Mouse (Mus musculus): ENCODE results near the gene Rasgrf1.
"Not testable (repeated sequence)": the region's sequence is repeated elsewhere in the genome, so short reads cannot be mapped to it uniquely, and the experiment has no call there.

The Rasgrf1 gene

DNA sequence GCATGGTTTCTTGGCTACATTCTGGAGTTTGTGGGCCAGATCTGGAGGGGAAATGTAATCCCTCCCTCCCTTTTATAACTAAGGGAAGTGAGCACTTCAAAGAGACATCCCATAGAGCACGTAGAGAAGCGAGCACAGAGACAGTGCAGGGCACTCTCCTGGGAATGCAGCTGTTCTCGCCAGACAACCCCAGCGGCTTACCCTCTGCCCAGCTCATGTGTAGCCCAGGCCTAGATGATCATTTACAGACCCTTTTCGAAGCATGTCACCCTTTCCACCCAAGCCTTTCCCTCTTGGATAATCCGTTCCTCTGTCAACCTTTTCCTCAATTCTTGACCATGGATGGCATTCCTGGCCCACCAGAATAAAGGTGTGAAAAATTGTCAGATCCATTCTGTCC is 106.5 kb downstream of the Rasgrf1 start:
- no peaks in the 10 kb centered on the region for H3K27me3 ChIP-seq (ENCODE audit: control insufficient read depth, insufficient read depth, low read length, poor library complexity, severe bottlenecking)
- no peaks in the 10 kb centered on the region for H3K36me3 ChIP-seq (ENCODE audit: control insufficient read depth, insufficient read depth, low read length, poor library complexity, severe bottlenecking)
- DNase-seq (ENCODE audit: low read depth, low spot score), result no peak

DNA sequence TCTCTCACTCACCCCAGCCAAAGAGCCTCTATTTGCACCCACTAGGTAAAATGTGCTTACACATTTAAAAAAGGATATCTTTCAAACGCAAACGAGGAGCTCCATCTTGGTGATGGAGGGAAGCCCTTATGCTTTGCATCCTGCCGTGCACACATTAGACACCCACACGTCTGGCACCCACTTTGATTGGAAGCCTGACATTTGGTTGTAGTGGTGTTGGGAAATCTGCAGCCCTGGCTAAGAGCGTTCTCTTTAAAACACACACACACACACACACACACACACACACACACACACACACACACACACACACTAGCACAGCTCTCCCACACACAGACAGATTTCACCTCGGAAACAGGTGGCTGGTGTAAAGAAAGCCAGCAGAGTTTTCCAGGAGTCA is 111.2 kb downstream of the Rasgrf1 start:
- no peak for DNase-seq (ENCODE audit: low read depth, low spot score)
- Histone ChIP-seq H3K36me3 (ENCODE audit: control insufficient read depth, insufficient read depth, low read length, poor library complexity, severe bottlenecking) (no peaks in the 10 kb centered on the region), H3K27me3 (ENCODE audit: control insufficient read depth, insufficient read depth, low read length, poor library complexity, severe bottlenecking) (no peaks in the 10 kb centered on the region)

DNA sequence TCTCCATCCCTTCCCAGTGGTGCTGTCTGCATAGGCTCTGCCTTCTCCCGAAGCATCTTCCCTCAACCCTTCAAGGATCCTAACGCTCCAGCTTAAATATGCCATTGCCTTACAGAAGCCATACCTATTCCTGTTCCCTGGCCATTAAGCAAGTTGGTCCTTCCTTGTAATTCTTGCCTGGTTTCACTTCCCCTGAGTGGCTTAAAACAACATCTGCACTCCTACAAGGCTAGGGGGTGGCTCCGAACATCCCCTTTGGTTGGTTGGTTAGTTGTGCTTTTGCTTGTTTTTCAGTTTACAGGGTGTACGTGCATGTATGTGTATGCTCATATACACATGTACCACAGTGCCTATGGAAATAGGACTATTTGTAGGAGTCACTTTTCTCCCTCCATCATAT is 111.7 kb downstream of the Rasgrf1 start:
- peak; percentile 55 for DNase-seq (ENCODE audit: low read depth, low spot score)
- H3K27me3 ChIP-seq (ENCODE audit: control insufficient read depth, insufficient read depth, low read length, poor library complexity, severe bottlenecking), result no peaks in the 10 kb centered on the region
- H3K36me3 ChIP-seq (ENCODE audit: control insufficient read depth, insufficient read depth, low read length, poor library complexity, severe bottlenecking), result no peaks in the 10 kb centered on the region

DNA sequence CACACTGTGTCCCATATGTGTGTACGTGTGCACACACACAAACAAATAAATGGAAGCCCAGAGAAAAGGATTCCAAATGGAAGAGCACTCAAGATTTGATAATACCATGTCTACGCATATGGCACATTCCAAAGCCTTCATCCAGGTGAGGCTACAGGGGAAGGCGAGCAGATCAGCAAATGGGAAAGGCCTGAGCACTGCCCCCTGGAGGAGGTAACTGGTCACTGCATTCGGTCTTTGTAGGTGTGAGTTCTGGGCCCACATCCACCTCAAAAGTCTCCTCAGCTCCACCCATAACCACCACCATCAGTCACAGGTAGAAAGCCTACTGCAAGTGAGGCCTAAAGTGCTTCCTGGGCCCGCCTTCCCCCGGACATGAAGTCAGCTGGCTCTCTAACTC is 118.0 kb downstream of the Rasgrf1 start:
- DNase-seq (ENCODE audit: low read depth, low spot score), result peak; percentile 31
- H3K27me3 ChIP-seq (ENCODE audit: control insufficient read depth, insufficient read depth, low read length, poor library complexity, severe bottlenecking), result no peaks in the 10 kb centered on the region
- H3K36me3 ChIP-seq (ENCODE audit: control insufficient read depth, insufficient read depth, low read length, poor library complexity, severe bottlenecking), result no peaks in the 10 kb centered on the region

DNA sequence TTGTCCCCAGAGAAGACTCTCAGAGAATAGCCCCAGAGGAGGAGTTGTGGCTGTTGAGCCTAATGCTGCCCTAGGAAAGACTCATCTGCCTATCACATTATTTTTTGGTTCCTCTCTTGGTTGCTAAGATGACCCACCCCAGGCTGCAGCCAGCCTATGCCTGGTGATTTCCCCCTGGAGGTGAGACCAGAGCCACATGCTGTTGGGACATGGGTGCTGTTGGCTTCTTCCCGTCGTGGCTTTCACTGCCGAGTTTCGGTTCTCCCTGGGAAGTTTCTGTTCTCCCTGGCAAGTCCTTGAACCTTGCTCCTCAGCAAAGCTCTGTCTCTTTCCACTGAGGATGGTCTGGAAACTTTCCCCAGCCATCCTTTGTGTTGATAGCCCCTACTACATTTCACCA is 124.2 kb downstream of the Rasgrf1 start:
- Histone ChIP-seq H3K27me3 (ENCODE audit: control insufficient read depth, insufficient read depth, low read length, poor library complexity, severe bottlenecking) (no peaks in the 10 kb centered on the region), H3K36me3 (ENCODE audit: control insufficient read depth, insufficient read depth, low read length, poor library complexity, severe bottlenecking) (no peaks in the 10 kb centered on the region)
- peak; percentile 8 for DNase-seq (ENCODE audit: low read depth, low spot score)

DNA sequence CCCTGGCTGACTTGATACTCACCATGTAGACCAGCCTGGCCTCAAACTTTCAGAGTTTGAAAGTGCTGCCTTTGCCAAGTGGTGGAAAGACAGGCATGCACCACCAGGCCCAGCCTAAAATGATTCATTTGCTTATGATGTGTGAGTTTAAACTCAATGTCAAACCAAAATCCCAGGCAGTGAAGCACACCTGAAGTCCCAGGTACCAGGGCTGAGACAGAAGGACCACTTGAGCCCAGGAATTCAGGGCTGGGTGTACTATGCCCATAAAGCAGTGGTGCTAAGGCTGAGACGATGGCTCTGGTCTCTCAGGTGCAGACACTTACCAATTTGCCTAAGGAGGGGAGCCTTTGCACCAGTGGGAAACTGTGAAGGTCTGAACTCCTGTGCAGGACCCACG is 125.5 kb downstream of the Rasgrf1 start:
- no peak for DNase-seq (ENCODE audit: low read depth, low spot score)
- H3K36me3 ChIP-seq (ENCODE audit: control insufficient read depth, insufficient read depth, low read length, poor library complexity, severe bottlenecking), result no peaks in the 10 kb centered on the region

DNA sequence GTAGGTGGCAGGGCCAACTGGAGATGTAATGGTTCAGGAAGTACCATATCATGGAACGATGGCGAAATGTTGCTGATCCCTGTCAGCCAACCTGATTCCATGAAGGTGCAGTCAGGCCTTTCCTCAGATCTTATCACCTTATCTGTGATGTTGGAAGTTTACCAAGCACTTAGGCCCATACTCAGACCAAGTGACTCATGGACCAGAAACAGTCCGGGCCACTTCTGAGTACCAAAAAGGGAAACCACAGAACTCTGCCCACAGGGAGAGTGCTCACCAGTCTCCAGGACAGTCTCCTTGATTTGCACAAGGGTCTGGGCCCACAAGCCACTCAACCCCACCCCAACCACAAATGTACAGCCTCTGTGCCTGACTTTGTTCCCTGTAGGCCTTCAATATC is 126.1 kb downstream of the Rasgrf1 start:
- H3K27me3 ChIP-seq (ENCODE audit: control insufficient read depth, insufficient read depth, low read length, poor library complexity, severe bottlenecking), result no peaks in the 10 kb centered on the region
- H3K36me3 ChIP-seq (ENCODE audit: control insufficient read depth, insufficient read depth, low read length, poor library complexity, severe bottlenecking), result no peaks in the 10 kb centered on the region
- no peak for DNase-seq (ENCODE audit: low read depth, low spot score)

More for the DNA sequence above, 125.5 kb downstream of the Rasgrf1 start:
- no peaks in the 10 kb centered on the region for H3K27me3 ChIP-seq (ENCODE audit: control insufficient read depth, insufficient read depth, low read length, poor library complexity, severe bottlenecking)

DNA sequence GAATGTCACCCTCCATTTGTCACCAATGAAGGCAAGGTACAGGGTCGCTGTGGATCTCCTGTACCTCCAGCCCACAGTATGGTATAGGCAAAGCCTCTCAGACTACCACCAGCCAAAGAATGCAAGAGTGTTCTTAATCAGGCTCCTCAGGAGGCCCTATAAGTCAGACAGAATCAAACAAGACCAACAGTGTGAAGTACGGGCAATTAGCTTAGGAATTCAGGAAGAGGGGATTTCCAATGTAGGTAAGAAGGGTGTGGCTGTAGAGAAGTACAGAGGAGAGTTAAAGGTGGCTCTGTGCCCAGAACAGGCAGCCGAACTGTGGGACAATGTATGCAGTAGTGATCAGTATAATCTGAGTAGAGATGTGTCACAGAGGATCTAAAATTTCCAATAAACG is 126.6 kb downstream of the Rasgrf1 start:
- no peak for DNase-seq (ENCODE audit: low read depth, low spot score)
- no peaks in the 10 kb centered on the region for H3K36me3 ChIP-seq (ENCODE audit: control insufficient read depth, insufficient read depth, low read length, poor library complexity, severe bottlenecking)
- no peaks in the 10 kb centered on the region for H3K27me3 ChIP-seq (ENCODE audit: control insufficient read depth, insufficient read depth, low read length, poor library complexity, severe bottlenecking)

DNA sequence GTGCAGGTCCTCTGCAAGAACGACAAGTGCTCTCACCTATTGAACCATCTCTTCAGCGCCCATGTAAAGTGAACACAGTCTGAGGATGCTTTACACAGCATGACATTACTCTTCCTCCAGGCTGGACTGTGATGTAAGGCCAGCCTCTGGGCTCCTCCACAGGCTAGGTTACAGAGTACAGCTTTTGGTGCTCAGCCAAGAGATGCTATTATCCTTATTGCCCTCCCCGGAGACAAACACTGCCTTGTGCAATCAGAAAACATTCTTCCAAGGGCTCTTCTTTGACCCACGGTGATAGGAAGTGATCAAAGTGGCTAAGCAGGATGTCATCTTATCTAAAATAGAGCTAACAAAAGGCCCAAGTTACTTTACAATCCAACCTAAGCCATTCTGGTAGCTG is 128.8 kb downstream of the Rasgrf1 start:
- no peak for DNase-seq (ENCODE audit: low read depth, low spot score)
- H3K36me3 ChIP-seq (ENCODE audit: control insufficient read depth, insufficient read depth, low read length, poor library complexity, severe bottlenecking), result no peaks in the 10 kb centered on the region
- no peaks in the 10 kb centered on the region for H3K27me3 ChIP-seq (ENCODE audit: control insufficient read depth, insufficient read depth, low read length, poor library complexity, severe bottlenecking)

DNA sequence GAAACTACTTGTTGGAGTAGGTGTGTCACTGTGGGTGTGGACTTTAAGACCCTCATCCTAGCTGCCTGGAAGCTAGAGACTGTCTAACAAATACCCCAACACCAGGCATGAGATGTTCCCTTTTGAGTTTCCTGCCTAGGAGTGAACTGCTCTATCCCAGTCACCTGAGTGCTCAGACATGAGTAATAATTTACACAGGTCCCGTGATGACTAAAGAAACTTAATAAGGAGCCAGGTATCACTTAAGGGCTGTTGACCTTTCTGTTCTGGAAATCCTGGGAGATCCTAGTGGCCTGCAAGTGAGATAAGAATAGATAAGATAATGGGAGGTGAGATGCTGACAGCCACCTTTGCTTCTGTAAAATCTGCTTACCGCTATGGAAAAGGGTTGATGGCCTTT is 131.2 kb downstream of the Rasgrf1 start:
- Histone ChIP-seq H3K27me3 (ENCODE audit: control insufficient read depth, insufficient read depth, low read length, poor library complexity, severe bottlenecking) (no peaks in the 10 kb centered on the region), H3K36me3 (ENCODE audit: control insufficient read depth, insufficient read depth, low read length, poor library complexity, severe bottlenecking) (no peaks in the 10 kb centered on the region)
- no peak for DNase-seq (ENCODE audit: low read depth, low spot score)

DNA sequence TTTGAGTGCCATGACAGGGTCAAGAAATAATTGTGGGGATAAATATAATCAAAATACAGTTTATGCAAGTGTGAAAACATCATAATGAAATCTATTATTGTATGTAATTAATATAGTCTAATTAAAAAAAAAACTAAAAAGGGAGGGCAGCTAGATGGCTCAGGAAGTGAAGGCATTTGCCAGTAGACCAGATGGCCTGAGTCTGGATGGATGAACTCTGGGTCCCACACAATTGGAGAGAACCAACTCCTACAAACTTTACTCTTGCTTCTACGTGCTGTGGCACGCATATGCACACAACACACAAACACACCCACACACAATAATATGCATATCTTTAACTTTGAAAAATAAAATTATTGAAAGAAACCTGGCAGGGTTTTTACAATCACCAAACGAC is 131.8 kb downstream of the Rasgrf1 start:
- no peak for DNase-seq (ENCODE audit: low read depth, low spot score)
- no peaks in the 10 kb centered on the region for H3K36me3 ChIP-seq (ENCODE audit: control insufficient read depth, insufficient read depth, low read length, poor library complexity, severe bottlenecking)
- H3K27me3 ChIP-seq (ENCODE audit: control insufficient read depth, insufficient read depth, low read length, poor library complexity, severe bottlenecking), result no peaks in the 10 kb centered on the region

DNA sequence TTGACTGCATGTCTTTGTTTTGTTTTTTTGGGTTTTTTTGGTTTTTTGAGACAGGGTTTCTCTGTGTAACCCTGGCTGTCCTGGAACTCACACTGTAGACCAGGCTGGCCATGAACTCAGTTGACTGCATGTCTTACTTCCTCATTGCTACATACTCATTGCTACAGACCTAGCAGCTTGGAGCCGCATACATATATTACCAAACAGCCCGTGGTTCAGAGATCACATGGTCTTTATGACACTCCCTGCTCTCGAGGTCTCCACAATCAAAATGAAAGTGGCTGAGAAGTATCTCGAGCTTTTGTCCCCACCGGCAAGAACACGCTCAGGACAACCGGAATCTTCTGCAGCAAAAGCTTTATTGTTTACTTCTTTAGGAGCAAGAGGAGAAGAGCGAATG is 133.2 kb downstream of the Rasgrf1 start:
- not testable (repeated sequence) for H3K27me3 ChIP-seq (ENCODE audit: control insufficient read depth, insufficient read depth, low read length, poor library complexity, severe bottlenecking); H3K36me3 ChIP-seq (ENCODE audit: control insufficient read depth, insufficient read depth, low read length, poor library complexity, severe bottlenecking)
- DNase-seq (ENCODE audit: low read depth, low spot score), result peak; percentile 27

DNA sequence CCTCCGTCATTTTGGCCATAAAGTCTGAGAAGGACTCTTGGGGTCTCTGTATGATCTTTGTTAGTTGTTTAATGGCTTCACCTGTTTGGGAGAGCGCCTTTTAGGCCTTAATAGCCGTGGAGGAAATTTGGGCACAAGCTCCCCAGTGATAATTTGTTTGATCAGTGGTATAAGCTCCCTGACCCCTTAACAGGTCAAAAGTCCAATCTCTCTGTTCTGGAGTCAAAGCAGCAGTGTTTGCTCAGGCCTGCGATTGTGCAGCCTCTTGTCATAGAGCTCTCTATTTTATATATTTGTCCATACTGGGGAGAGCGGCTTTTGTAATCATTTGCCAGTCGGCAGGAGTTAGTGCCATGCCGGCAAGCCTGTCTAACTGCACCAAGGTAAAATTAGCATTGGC is 135.5 kb downstream of the Rasgrf1 start:
- Histone ChIP-seq H3K27me3 (ENCODE audit: control insufficient read depth, insufficient read depth, low read length, poor library complexity, severe bottlenecking) (no peaks in the 10 kb centered on the region; the same call in 1 of the 2 replicates), H3K36me3 (ENCODE audit: control insufficient read depth, insufficient read depth, low read length, poor library complexity, severe bottlenecking) (no peaks in the 10 kb centered on the region)
- no peak for DNase-seq (ENCODE audit: low read depth, low spot score)

DNA sequence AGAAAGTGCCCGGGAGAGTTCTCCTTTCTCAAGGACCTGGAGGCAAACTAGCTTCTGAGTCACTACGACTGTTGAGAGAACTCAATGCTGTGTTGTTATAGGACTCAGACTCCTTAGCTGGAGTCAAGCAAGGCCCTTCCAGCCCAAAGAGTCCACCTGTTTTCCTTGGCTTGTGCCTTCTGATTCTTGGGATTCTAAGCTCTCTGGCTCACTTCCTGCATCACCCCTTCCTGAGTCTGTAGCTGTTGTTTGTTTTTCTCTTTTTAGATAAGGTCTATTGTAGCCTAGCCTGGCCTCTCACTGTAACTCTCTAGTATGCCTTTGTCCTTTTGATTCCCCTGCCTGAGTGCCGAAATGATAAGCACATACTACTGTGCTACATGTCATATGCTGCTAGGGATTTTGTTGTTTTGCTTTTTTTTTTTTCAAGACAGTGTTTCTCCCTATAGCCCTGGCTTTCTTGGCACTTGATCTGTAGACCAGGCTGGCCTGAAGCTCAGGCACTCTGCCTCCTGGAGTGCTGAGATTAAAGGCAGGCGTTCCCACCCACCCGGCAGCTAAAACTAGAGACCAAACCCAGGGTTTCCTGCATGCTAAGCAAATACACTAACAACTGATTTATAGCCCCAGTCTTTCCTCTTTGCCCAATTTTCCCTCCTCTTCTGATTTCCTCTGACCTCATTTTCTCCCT is 138.4 kb downstream of the Rasgrf1 start:
- Histone ChIP-seq H3K36me3 (ENCODE audit: control insufficient read depth, insufficient read depth, low read length, poor library complexity, severe bottlenecking) (no peaks in the 10 kb centered on the region), H3K27me3 (ENCODE audit: control insufficient read depth, insufficient read depth, low read length, poor library complexity, severe bottlenecking) (no peaks in the 10 kb centered on the region; the same call in 1 of the 2 replicates)
- DNase-seq (ENCODE audit: low read depth, low spot score), result no peak

DNA sequence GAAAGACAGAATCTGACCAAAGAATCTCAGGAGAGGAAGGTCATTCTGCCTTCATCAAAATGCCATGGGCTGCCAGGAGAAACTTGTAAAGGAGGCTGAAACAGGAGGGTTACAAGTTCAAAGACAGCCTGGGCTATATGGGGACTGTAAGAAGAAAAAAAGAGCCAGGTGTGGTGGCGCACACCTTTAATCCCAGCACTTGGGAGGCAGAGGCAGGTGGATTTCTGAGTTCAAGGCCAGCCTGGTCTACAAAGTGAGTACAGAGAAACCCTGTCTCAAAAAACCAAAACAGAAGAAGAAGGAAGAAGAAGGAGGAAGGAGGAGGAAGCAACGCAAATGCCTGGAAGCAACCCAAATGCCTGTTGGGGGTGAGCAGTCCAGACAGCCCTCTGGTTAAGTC is 144.1 kb downstream of the Rasgrf1 start, which contains the start of gene Ctsh:
Gene Ctsh, plus strand, starts transcription at position 301 of the 400 bp plus-strand sequence.
- no peaks in the 10 kb centered on the region; the same call in none of the 2 replicates for H3K36me3 ChIP-seq (ENCODE audit: control insufficient read depth, insufficient read depth, low read length, poor library complexity, severe bottlenecking)
- no peak for DNase-seq (ENCODE audit: low read depth, low spot score)
- no peaks in the 10 kb centered on the region; the same call in 1 of the 2 replicates for H3K27me3 ChIP-seq (ENCODE audit: control insufficient read depth, insufficient read depth, low read length, poor library complexity, severe bottlenecking)
